Mouse (Mus musculus) effector memory CD4-positive, alpha-beta T cell, adult 5 months (primary cell): Measurements from ENCODE around the gene Ror1. TPM values are rescaled to one million over a fixed set of nuclear protein-coding genes. Genes with fewer than 3 reads are reported as not detected.

ENCODE experiments used
- polyA plus RNA-seq: library from polyadenylated mRNA; unstranded; fragments of 100-300 nt; shearing (Covaris generic); gene quantifications from one replicate; pipeline ENCODE4 v1.2.1, GENCODE M21; 2017

Gene Ror1
- not detected for polyA plus RNA-seq

DNA sequence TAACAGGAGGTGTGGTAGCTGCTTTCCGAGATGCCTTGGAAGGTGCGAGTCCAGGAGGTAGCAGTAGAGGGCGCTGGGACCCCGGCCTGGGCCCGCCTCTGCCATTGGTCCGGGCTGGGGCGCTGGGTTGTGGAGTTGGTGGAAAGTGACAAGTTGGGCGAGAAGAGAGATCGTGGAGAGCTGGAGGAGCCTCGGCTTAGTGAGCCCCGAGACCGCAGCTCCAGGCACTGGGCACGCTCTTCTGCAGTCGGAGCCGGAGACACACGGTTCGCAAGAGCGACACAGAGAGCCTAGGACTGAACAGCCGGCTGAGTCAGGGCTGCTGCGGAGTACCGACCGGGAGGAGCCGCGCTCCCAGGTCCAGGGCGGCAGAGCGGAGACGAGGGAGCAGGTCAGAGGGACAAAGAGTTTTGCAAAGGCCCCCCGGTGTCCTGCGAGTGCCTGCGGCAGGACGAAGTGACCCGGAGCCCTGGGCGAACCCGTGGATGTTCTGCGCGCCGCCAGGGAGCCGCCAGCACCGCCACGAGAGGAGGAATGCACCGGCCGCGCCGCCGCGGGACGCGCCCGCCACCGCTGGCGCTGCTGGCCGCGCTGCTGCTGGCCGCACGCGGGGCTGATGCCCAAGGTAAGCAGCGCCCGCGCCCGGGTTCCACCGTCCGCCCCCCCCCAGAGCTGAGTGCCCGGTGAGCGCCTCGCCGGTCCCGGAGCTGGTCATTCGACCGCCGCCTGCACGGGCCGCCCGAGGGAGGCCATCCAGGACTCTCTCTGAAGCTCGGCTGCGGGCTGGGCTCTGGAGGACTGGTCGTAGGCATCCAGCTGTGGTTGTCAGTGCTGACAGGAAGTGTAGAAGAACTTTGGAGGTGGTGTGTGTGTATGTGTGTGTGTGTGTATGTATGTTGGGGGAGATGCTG is at the start of gene Ror1:
Gene Ror1, plus strand, starts transcription at position 107 of the 911 bp plus-strand sequence.

DNA sequence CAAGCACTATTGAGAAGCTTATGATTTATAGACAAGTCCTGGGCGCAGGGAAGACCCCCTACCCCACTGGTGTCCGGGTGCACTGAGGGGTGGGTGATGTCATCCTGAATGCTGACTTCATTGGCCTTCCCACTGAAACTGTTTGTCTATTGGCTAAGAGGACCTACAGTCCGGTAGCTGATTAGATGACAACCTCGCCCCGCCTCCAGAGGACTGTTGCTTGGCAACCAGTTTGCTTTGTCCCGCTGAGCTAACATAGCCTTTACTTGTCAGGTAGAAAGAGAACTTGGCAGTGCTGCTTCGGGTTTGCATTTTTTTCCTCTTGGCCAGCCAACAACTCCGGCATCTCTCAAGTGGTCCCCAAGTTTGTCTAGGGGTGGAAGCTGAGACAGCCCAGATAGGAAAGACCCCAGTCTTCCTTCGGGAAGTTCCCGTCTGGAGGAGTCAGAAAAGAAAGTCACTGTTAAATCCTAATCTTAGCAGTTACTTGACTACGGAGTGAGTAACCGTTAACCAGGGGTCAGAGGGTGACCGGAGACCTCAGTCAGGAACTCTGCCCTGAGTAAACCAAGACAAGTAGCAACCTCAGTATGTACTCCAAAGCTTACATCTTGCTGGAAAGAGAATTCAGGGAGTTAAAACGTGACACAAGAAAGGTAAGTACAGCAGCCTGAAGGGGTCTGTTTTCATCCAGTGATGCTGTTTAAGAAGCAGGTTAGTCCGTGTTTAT is 383.2 kb downstream of the Ror1 start, which contains the start of gene Ube2u:
Gene Ube2u, plus strand, starts transcription at position 258 of the 730 bp plus-strand sequence.

Other genes starting within 250 kb of the Ror1 start
- gene Pgm1, start 166.4 kb upstream of the Ror1 start, polyA plus RNA-seq = 36.6 TPM
- gene Itgb3bp, start 166.0 kb upstream of the Ror1 start, polyA plus RNA-seq = 24.1 TPM